Mouse (Mus musculus) small intestine, adult 2 months (tissue): ENCODE measurements around the gene Atf7.

Source experiments
- CTCF ChIP-seq: fragments of 200-500 bp; IDR thresholded peaks from 2 replicates; pipeline ENCODE4 v1.5.1; 2012; ENCODE audit warnings: low read depth, mild to moderate bottlenecking, control low read depth, inconsistent platforms, low read length, moderate library complexity, mixed read lengths; ENCODE audit not compliant: insufficient replicate concordance, insufficient read length; ENCODE audit errors: extremely low read depth
- POLR2A ChIP-seq: fragments of 200-500 bp; IDR thresholded peaks from 2 replicates; pipeline ENCODE4 v1.6.1; 2012; ENCODE audit warnings: low read depth, mild to moderate bottlenecking, control low read depth, inconsistent platforms, low read length, moderate library complexity

GRCm38 (mm10) chr15:102508336-102508735 lies 116.9 kb downstream of the Atf7 start:
- TF ChIP-seq CTCF (no peak), POLR2A (no peak)
